Mouse (Mus musculus) thymus, adult 2 months (tissue): ENCODE results near the gene Neurl4. TPM values are rescaled to one million over a fixed set of nuclear protein-coding genes. Genes with fewer than 3 reads are reported as not detected.
"Not testable (repeated sequence)": the region's sequence is repeated elsewhere in the genome, so short reads cannot be mapped to it uniquely, and the experiment has no call there.

Source experiments
- DNase-seq: peaks from one replicate; pipeline ENCODE4 v3.0.0; 2021
- H3K27ac ChIP-seq: fragments of 200-500 bp; 2 replicates; pipeline ENCODE4 v1.5.1; 2012; ENCODE audit warnings: low read length, control low read depth; ENCODE audit not compliant: control insufficient read depth, insufficient read depth
- H3K27me3 ChIP-seq: fragments of 200-500 bp; 2 replicates; pipeline ENCODE4 v1.6.1; 2012; ENCODE audit warnings: mild to moderate bottlenecking, low read length, moderate library complexity, mixed read lengths; ENCODE audit not compliant: control insufficient read depth, insufficient read depth
- H3K36me3 ChIP-seq: fragments of 200-500 bp; 2 replicates; pipeline ENCODE4 v1.6.1; 2012; ENCODE audit warnings: mild to moderate bottlenecking, low read length, moderate library complexity; ENCODE audit not compliant: control insufficient read depth, insufficient read depth
- H3K4me1 ChIP-seq: fragments of 200-500 bp; replicated peaks from 2 replicates; pipeline ENCODE4 v1.6.1; 2012; ENCODE audit warnings: low read length; ENCODE audit not compliant: control insufficient read depth, insufficient read depth
- H3K4me3 ChIP-seq: fragments of 200-500 bp; 2 replicates; pipeline ENCODE4 v1.5.1; 2012; ENCODE audit warnings: mild to moderate bottlenecking, low read length, control low read depth, moderate library complexity; ENCODE audit not compliant: control insufficient read depth, insufficient read depth
- CTCF ChIP-seq: fragments of 200-500 bp; IDR thresholded peaks from 2 replicates; pipeline ENCODE4 v1.5.1; 2012; ENCODE audit warnings: mild to moderate bottlenecking, control low read depth, low read length, moderate library complexity, borderline replicate concordance; ENCODE audit not compliant: control insufficient read depth, poor library complexity, insufficient read depth; ENCODE audit errors: extremely low read depth
- POLR2A ChIP-seq: fragments of 200-500 bp; IDR thresholded peaks from 2 replicates; pipeline ENCODE4 v1.6.1; 2012; ENCODE audit warnings: mild to moderate bottlenecking, low read length, control low read depth, moderate library complexity; ENCODE audit not compliant: control insufficient read depth, poor library complexity, insufficient read depth; ENCODE audit errors: extremely low read depth
- WGBS: fragments of 180-500 bp; shearing (Covaris S2); methylation state at CpG from one replicate; pipeline ENCODE4 v1.1.7; 2018; 5-methylcytosine and 5-hydroxymethylcytosine counted together
- polyA plus RNA-seq: library from polyadenylated mRNA; depleted of rRNA; stranded (reverse); fragments of >200 nt; gene quantifications from 2 replicates; pipeline ENCODE4 v1.2.3, GENCODE M21; 2012; rRNA removed

Neurl4 gene
- polyA plus RNA-seq, result 85.3 and 90.7 TPM in 2 replicates

GRCm38 (mm10) chr11:69900471-69901405 lies at the start of gene Neurl4, which contains the start of gene 2810408A11Rik:
Gene Neurl4 (plus strand): TSS chr11:69901072.
Gene 2810408A11Rik (minus strand): TSS chr11:69900987.
- peak; percentile 91 for DNase-seq
- TF ChIP-seq POLR2A (peak; percentile 95), CTCF (0 out of 2 replicates have a peak, but pooled peaks have one; percentile 49)
- no peaks in the 10 kb centered on the region for H3K27me3 ChIP-seq
- WGBS, result under 1% methylated on average over 38 of the region's 38 CpGs
- H3K27ac ChIP-seq, result peak within 1 kb of the TSS; percentile 86
- peaks cover 12% of the 10 kb centered on the region for H3K36me3 ChIP-seq
- peaks cover 20% of the 10 kb centered on the region for H3K4me1 ChIP-seq
- peak within 1 kb of the TSS; percentile 65 for H3K4me3 ChIP-seq

- no peaks in the 10 kb centered on the region for H3K36me3 ChIP-seq
- TF ChIP-seq CTCF, result no peak
- DNase-seq, result peak; percentile 42
- H3K27ac ChIP-seq, result no peak overlapping the region
- H3K27me3 ChIP-seq, result no peaks in the 10 kb centered on the region
- no peak overlapping the region for H3K4me3 ChIP-seq
- H3K4me1 ChIP-seq, result peaks cover 36% of the 10 kb centered on the region
- whole genome bisulfite sequencing, result 47% methylated on average over 7 of the region's 7 CpGs
These were observed 46.9 kb upstream of the Neurl4 start for GRCm38 (mm10) chr11:69853994-69854393.

GRCm38 (mm10) chr11:69854680-69855079 lies 46.2 kb upstream of the Neurl4 start:
- Histone ChIP-seq H3K36me3 (no peaks in the 10 kb centered on the region), H3K27ac (no peak overlapping the region), H3K4me1 (peaks cover 30% of the 10 kb centered on the region), H3K27me3 (no peaks in the 10 kb centered on the region), H3K4me3 (no peak overlapping the region)
- DNase-seq, result no peak
- TF ChIP-seq CTCF (no peak), POLR2A (no peak)
- 45% methylated on average over 10 of the region's 10 CpGs for WGBS

- no peaks in the 10 kb centered on the region for H3K36me3 ChIP-seq
- H3K4me1 ChIP-seq, result peaks cover 24% of the 10 kb centered on the region
- DNase-seq, result peak; percentile 63
- no peak overlapping the region for H3K4me3 ChIP-seq
- 32% methylated on average over 16 of the region's 16 CpGs for WGBS
- peak; percentile 43; the same call in 1 of the 2 replicates for TF ChIP-seq CTCF
- TF ChIP-seq POLR2A, result no peak
- H3K27ac ChIP-seq, result no peak overlapping the region
- H3K27me3 ChIP-seq, result no peaks in the 10 kb centered on the region
These were observed 45.5 kb upstream of the Neurl4 start for GRCm38 (mm10) chr11:69855347-69855746.

- TF ChIP-seq CTCF (no peak), POLR2A (no peak)
- WGBS, result 81% methylated on average over 30 of the region's 30 CpGs
- peaks cover 14% of the 10 kb centered on the region for H3K4me1 ChIP-seq
- no peaks in the 10 kb centered on the region for H3K27me3 ChIP-seq
- no peaks in the 10 kb centered on the region for H3K36me3 ChIP-seq
- no peak within 1 kb of the TSS for H3K4me3 ChIP-seq
- no peak for DNase-seq
- H3K27ac ChIP-seq, result no peak within 1 kb of the TSS
These were observed 42.5 kb upstream of the Neurl4 start, which contains the start of gene Tnk1 for GRCm38 (mm10) chr11:69858113-69858998. Gene Tnk1 (minus strand): TSS chr11:69858730.

GRCm38 (mm10) chr11:69863729-69864128 lies 37.1 kb upstream of the Neurl4 start:
- 85% methylated on average over 3 of the region's 3 CpGs for WGBS
- not testable (repeated sequence) for DNase-seq

More at GRCm38 (mm10) chr11:69863729-69864128, 37.1 kb upstream of the Neurl4 start:
- H3K27ac ChIP-seq, H3K4me3 ChIP-seq, H3K27me3 ChIP-seq, H3K4me1 ChIP-seq, H3K36me3 ChIP-seq: not testable (repeated sequence)
